16 mouse cellular contexts compared by ENCODE assay signal in genomic region chr7:66130296-66130695, GRCm38 (mm10).
"Had no signal": no experiment of that assay in that cellular context is flagged by ENCODE, and none has a peak within 500 bp of the region (broad histone marks: within the 10 kb centered on the region; RNA-seq: fewer than 3 reads in every experiment).

No protein-coding gene starts in this region.

- H3K4me3 ChIP-seq: limb, embryonic 10.5 days; limb, embryonic 13.5 days; liver, embryonic 12.5 days; liver, embryonic 15.5 days had no signal

- H3K9me3 ChIP-seq: limb, embryonic 10.5 days; limb, embryonic 13.5 days; liver, embryonic 12.5 days; liver, embryonic 15.5 days had no signal

- DNase-seq: kidney, postnatal 14 days; kidney, postnatal 4 days; layer of hippocampus, adult 9-11 months; liver; lung, adult 2 months; lung, postnatal 14 days; lung, postnatal 4 days; midbrain, embryonic 14.5 days; thymus, adult 2 months; thymus, postnatal 14 days; thymus, postnatal 4 days had no signal

- ATAC-seq: liver, embryonic 12.5 days had no signal

- H3K9ac ChIP-seq: limb, embryonic 13.5 days; liver, embryonic 12.5 days; liver, embryonic 15.5 days had no signal

- H3K27me3 ChIP-seq: limb, embryonic 13.5 days; liver, embryonic 12.5 days; liver, embryonic 15.5 days had no signal

- H3K27ac ChIP-seq: limb, embryonic 10.5 days; limb, embryonic 13.5 days; liver, embryonic 12.5 days; liver, embryonic 15.5 days had no signal

- H3K4me2 ChIP-seq: limb, embryonic 13.5 days; liver, embryonic 12.5 days; liver, embryonic 15.5 days; midbrain, embryonic 11.5 days had no signal
